Mouse (Mus musculus): ENCODE results near the gene Lrpprc.
"Not testable (repeated sequence)": the region's sequence is repeated elsewhere in the genome, so short reads cannot be mapped to it uniquely, and the experiment has no call there.

Lrpprc gene

GRCm38 (mm10) chr17:84790447-84791098, at the start of gene Lrpprc:
Lrpprc (minus strand) TSS chr17:84790789.
- peak; percentile 98 for DNase-seq (ENCODE audit: inconsistent ontology term)

- peak; percentile 49 for DNase-seq (ENCODE audit: inconsistent ontology term)
Measured at GRCm38 (mm10) chr17:84837780-84838179, 47.2 kb upstream of the Lrpprc start.

GRCm38 (mm10) chr17:84835249-84835648, 44.7 kb upstream of the Lrpprc start:
- DNase-seq (ENCODE audit: inconsistent ontology term): no peak

- no peak for DNase-seq (ENCODE audit: inconsistent ontology term)
Measured at GRCm38 (mm10) chr17:84832346-84832745, 41.8 kb upstream of the Lrpprc start.

GRCm38 (mm10) chr17:84828301-84828700, 37.7 kb upstream of the Lrpprc start:
- no peak for DNase-seq (ENCODE audit: inconsistent ontology term)

- no peak for DNase-seq (ENCODE audit: inconsistent ontology term)
Measured at GRCm38 (mm10) chr17:84820603-84821002, 30.0 kb upstream of the Lrpprc start.

GRCm38 (mm10) chr17:84818390-84818789, 27.8 kb upstream of the Lrpprc start:
- DNase-seq (ENCODE audit: inconsistent ontology term): no peak

GRCm38 (mm10) chr17:84816014-84816461, 25.4 kb upstream of the Lrpprc start:
- peak; percentile 34 for DNase-seq (ENCODE audit: inconsistent ontology term)

GRCm38 (mm10) chr17:84814905-84815304, 24.3 kb upstream of the Lrpprc start:
- DNase-seq (ENCODE audit: inconsistent ontology term): no peak

GRCm38 (mm10) chr17:84814192-84814591, 23.6 kb upstream of the Lrpprc start:
- not testable (repeated sequence) for DNase-seq (ENCODE audit: inconsistent ontology term)

- DNase-seq (ENCODE audit: inconsistent ontology term): no peak
Measured at GRCm38 (mm10) chr17:84792006-84792405, 1.4 kb upstream of the Lrpprc start.

- DNase-seq (ENCODE audit: inconsistent ontology term): no peak
Measured at GRCm38 (mm10) chr17:84791156-84791555, 567 bp upstream of the Lrpprc start.

GRCm38 (mm10) chr17:84790043-84790442, 546 bp downstream of the Lrpprc start:
- no peak for DNase-seq (ENCODE audit: inconsistent ontology term)

GRCm38 (mm10) chr17:84788376-84789125, 2.0 kb downstream of the Lrpprc start:
- no peak for DNase-seq (ENCODE audit: inconsistent ontology term)

GRCm38 (mm10) chr17:84787477-84787876, 3.1 kb downstream of the Lrpprc start:
- no peak for DNase-seq (ENCODE audit: inconsistent ontology term)

GRCm38 (mm10) chr17:84786911-84787310, 3.7 kb downstream of the Lrpprc start:
- DNase-seq (ENCODE audit: inconsistent ontology term): no peak

GRCm38 (mm10) chr17:84785176-84785575, 5.4 kb downstream of the Lrpprc start:
- no peak for DNase-seq (ENCODE audit: inconsistent ontology term)

- DNase-seq (ENCODE audit: inconsistent ontology term): no peak
Measured at GRCm38 (mm10) chr17:84783491-84783890, 7.1 kb downstream of the Lrpprc start.

GRCm38 (mm10) chr17:84780321-84780720, 10.3 kb downstream of the Lrpprc start:
- DNase-seq (ENCODE audit: inconsistent ontology term): no peak

GRCm38 (mm10) chr17:84778477-84778978, 12.1 kb downstream of the Lrpprc start:
- DNase-seq (ENCODE audit: inconsistent ontology term): no peak

GRCm38 (mm10) chr17:84776362-84777000, 14.1 kb downstream of the Lrpprc start:
- DNase-seq (ENCODE audit: inconsistent ontology term): no peak

- no peak for DNase-seq (ENCODE audit: inconsistent ontology term)
Measured at GRCm38 (mm10) chr17:84775291-84775690, 15.3 kb downstream of the Lrpprc start.
